Mouse (Mus musculus) lung, postnatal 0 days (tissue): ENCODE measurements at regions not wholly inside any gene's neighbourhood (a gene's known extent, or its start where the extent isn't known, plus 50 kb on each side); places are given as distances from the start of the nearest gene placed in this dataset.

Experiments
- CTCF ChIP-seq: IDR thresholded peaks from 2 replicates; pipeline ENCODE4 v1.5.1; 2016; ENCODE audit warnings: antibody characterized with exemption, mild to moderate bottlenecking
- EP300 ChIP-seq: IDR thresholded peaks from 2 replicates; pipeline ENCODE4 v1.6.1; 2016; ENCODE audit warnings: antibody characterized with exemption, mild to moderate bottlenecking, control low read depth

GRCm38 (mm10) chr17:76083536-76083935, 531.8 kb upstream of the Fam98a start:
- TF ChIP-seq CTCF: no peak
- TF ChIP-seq EP300: no peak
